Mouse (Mus musculus) spleen, embryonic (tissue): ENCODE results near the gene Synrg.

Source experiments
- CTCF ChIA-PET: fragments of 350-600 bp; sonication (Branson Sonifier 250); formaldehyde crosslinking; loops from one replicate; lab custom pipeline; 2022; lab: Charles Lee

Synrg gene

GRCm38 (mm10) chr11:83963991-83964921 is at the start of gene Synrg:
TSS of gene Synrg (plus strand) at chr11:83964428.
- CTCF ChIA-PET: interaction anchor here (0.7 kb wide), 1 partner anchor 21 kb away, joined by 5 read pairs; no protein-coding TSS in a partner anchor

GRCm38 (mm10) chr11:83914501-83914900 is 49.7 kb upstream of the Synrg start:
- CTCF ChIA-PET: no interaction called here

GRCm38 (mm10) chr11:83922600-83922999 is 41.6 kb upstream of the Synrg start:
- CTCF ChIA-PET: no interaction called here

- CTCF ChIA-PET: no interaction called here
Measured at GRCm38 (mm10) chr11:83927097-83927496, 37.1 kb upstream of the Synrg start.

DNA sequence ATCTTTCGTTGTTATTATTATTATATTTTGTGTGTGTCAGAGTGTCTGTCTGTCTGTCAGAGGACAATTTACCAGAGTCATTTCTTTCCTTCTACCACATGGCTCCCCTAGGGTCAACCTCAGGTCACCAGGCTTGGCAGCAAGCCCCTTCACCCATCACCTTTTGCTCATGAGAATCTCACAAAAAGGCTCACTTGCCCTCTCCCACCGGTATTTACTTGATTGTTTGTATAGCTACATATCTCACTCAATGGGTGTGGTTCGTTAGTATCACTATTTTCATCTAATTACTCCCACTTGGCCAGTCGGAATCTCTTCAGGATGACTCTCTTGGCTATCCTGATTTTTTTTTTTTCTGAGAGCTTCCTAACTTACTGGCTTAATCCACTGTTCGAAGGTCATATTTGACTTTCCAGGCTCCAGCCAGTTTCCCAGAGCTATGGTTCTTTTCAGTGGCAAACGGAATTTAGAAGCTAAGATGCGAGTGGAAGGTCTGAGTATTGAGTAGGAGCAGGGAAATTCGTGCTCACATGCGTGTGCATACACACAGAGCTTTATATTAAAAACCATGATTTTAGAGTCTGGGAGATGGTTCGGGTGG is 31.6 kb upstream of the Synrg start:
- CTCF ChIA-PET: interaction anchor here (0.6 kb wide), 1 partner anchor 105 kb away, joined by 4 read pairs; no protein-coding TSS in a partner anchor

DNA sequence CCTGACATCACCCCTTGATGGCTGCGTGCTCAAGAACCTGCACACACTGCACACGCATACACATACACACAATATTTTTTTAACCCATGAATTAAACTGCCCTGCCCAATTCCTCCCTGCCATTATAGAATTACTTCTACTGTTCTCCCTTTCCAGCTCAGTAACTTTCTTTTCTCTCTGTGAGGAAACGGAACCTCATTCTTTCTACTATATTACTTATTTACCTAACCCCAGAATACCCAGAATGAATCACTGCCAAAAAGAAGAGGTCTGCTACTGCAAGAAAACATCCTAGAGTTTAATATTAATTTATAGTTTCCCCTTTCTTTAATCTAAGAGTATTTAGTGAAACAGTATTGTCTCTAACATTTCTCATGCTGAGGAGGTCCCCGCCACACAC is 30.9 kb upstream of the Synrg start:
- CTCF ChIA-PET: no interaction called here

DNA sequence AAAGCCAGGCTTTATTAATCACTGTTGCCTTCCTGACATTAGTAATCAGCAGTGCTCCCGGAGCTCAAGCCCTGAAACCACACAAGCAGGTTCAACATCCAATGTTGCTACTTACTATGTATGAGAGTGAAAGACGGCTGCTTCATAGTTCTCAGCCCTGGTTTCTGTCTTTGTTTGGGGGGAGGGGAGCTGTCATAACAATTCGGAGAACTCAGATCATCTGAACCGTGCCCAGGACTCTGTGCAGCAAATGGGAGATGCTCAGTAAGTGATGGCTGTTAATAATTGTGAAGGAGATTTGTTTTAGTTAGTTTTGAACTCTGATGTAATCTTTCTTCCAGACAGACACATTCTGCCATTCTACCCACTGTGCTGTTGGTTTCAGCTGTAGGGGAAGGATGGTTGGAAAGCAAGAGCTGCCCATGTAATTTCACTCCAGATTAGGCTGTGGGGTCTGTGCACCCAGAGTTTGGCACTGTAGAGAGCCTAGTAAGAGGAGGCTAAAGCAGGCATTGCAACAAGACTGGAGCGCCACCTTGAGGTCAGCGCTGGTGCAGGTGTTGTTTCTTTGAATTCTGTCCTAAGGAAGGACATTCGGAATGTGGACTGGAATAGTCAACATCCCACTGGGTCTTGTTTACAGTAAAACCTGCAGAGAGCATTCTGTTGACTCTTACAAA is 28.1 kb upstream of the Synrg start:
- CTCF ChIA-PET: interaction anchor here (0.7 kb wide), 1 partner anchor 421 kb away, joined by 3 read pairs; no protein-coding TSS in a partner anchor

DNA sequence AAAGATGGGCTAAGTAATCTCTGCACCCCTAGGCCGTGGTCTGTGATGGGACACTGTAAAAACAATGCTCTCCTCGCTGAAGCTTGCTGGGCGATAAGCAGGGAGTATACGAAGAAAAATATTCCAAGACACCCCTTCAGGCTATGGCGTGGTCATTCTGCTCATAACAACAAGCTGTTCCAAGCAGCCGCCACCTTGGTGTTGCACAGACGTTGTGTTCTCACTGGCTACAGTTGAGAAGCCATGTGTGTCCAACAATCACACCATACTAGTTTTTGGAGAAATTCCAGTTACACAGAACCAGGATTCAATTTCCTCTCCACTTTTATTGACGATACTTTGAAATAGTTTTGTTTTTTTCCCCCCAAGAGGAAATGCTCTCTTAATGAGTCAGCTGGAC is 25.7 kb upstream of the Synrg start:
- CTCF ChIA-PET: no interaction called here

GRCm38 (mm10) chr11:83941950-83942840 is 22.0 kb upstream of the Synrg start, which contains the start of gene Ddx52:
TSS of gene Ddx52 (plus strand) at chr11:83942062.
- CTCF ChIA-PET: interaction anchor here (0.9 kb wide), 1 partner anchor 499 kb away, joined by 3 read pairs; no protein-coding TSS in a partner anchor

DNA sequence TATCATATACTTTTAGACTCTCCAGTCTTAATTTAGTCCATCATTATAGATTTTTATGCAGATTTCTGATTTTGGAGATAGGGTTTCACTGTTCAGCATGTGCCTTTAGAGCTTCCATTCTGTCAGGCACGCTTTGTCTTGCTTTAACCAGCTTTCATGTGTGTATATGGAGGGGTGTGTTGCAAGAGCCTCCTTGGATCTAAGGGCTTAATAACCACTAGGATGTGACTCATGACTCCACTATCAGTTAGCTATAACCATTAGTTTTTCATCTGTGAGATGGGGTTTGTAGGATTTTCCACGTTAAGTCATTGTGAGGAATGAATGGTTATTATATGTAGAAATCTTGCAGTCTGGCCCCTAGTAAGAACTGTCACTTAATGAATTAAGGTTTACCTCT is 7.4 kb upstream of the Synrg start:
- CTCF ChIA-PET: no interaction called here

GRCm38 (mm10) chr11:83961983-83962382 is 2.2 kb upstream of the Synrg start:
- CTCF ChIA-PET: no interaction called here

DNA sequence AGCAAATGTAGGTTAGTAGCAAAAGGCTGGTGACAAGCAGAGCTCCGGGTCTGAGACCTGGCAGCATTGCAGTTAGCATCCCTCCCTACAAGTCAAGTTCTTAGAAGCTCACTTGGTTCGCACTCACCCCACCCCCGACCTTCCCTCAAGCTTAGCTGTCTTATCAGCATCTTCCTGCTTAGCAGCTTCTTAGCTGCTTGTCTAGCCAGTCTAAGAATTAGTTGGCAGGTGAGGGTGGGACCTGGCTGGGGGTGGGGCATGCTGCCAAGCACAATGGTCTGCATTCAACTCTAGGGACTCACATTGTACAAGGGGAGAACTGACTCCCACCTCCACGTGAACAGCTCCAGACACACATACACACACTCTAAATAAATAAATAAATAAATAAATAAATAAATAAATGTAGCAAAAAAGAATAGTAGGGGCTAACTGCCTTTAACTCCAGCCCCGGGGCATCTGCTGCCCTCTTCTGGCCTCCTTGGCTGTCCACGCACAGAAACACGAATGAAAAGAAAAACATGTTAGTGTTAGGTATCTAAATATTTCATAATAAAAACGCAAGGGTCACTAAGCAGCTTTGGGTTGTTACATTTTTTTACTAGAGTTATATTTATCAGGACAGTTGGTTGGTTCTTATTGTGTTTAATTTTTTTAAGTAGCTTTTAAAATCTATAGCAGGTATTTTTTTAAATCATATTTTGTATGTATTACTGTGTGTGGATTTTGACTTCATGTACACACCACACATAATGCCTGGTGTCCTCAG is 3.4 kb downstream of the Synrg start:
- CTCF ChIA-PET: interaction anchor here (0.6 kb wide), 1 partner anchor 1465 kb away, joined by 3 read pairs; no protein-coding TSS in a partner anchor

- CTCF ChIA-PET: no interaction called here
Measured at GRCm38 (mm10) chr11:83968205-83968575, 4.0 kb downstream of the Synrg start.

- CTCF ChIA-PET: no interaction called here
Measured at GRCm38 (mm10) chr11:83969040-83969439, 4.8 kb downstream of the Synrg start.

- CTCF ChIA-PET: interaction anchor here (0.6 kb wide), 1 partner anchor 264 kb away, joined by 3 read pairs; no protein-coding TSS in a partner anchor
Measured at GRCm38 (mm10) chr11:83974561-83975346, 10.5 kb downstream of the Synrg start.

- CTCF ChIA-PET: no interaction called here
Measured at GRCm38 (mm10) chr11:83975488-83975887, 11.3 kb downstream of the Synrg start.

DNA sequence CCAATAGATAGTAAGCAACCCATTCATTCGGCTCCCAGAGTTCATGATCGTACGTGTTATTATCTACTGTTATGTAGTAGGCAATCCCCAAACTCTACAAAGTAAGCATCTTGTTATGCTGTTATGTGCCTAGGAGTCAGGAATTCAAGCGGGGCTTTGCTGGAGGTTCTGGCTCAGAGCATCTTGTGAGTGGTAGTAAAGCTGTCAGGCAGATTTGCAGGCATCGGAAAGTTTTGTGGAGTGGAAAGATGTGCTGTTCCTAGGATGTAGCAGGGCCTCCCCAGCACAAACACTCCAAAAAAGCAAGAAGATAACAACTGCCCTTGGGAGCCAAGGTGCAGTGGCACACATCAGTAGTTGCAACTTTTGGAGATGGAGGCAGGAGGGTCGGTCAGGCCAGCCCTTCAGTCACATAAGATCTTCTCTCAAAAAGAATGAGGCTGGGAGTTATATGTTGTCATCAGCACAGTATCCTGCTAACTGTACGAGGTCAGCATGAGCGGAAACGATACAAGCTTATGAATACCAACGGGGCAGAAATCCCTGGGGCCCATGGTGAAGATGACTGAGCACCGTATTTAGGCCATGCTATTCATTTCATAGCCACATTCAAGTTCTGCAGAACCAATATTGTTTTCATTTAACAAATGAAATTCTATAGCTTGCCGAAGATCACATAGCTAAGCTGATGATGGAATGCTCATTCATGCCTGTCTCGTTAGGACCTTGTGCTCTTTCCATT is 12.2 kb downstream of the Synrg start:
- CTCF ChIA-PET: no interaction called here

- CTCF ChIA-PET: no interaction called here
Measured at GRCm38 (mm10) chr11:83977810-83978209, 13.6 kb downstream of the Synrg start.

GRCm38 (mm10) chr11:83979992-83980391 is 15.8 kb downstream of the Synrg start:
- CTCF ChIA-PET: no interaction called here
